Mouse (Mus musculus) erythroid progenitor cell, adult 5-6 weeks (primary cell): Measurements from ENCODE around the gene Myo5a. TPM values are rescaled to one million over a fixed set of nuclear protein-coding genes. Genes with fewer than 3 reads are reported as not detected.

Experiments
- ATAC-seq: replicated peaks from 2 replicates; pipeline ENCODE4 v1.8.0; 2016; ENCODE audit warnings: moderate number of reproducible peaks, mild to moderate bottlenecking, moderate TSS enrichment, inconsistent platforms; ENCODE audit not compliant: poor library complexity, low FRiP score, severe bottlenecking
- total RNA-seq, 2 experiments: library from RNA; stranded (forward) in 1 of 2; stranded (reverse) in 1 of 2; fragments of 150-400 nt in 1 of 2; fragments of 186-747, 209-891 nt in 1 of 2; gene quantifications; 2 replicates each; pipeline versions ENCODE4 v1.2.3 to v1.2.4; 2015 to 2017; ENCODE audit warnings: low replicate concordance in 2 of 2

Gene Myo5a
- total RNA-seq, 2 experiments from 2014 or later, result 12.2 to 15.5 TPM

GRCm38 (mm10) chr9:75187646-75188260 lies 116.9 kb downstream of the Myo5a start:
- no peak for ATAC-seq

GRCm38 (mm10) chr9:75193858-75194257 lies 123.0 kb downstream of the Myo5a start:
- ATAC-seq, result no peak

GRCm38 (mm10) chr9:75196335-75196734 lies 125.5 kb downstream of the Myo5a start:
- no peak for ATAC-seq

GRCm38 (mm10) chr9:75197297-75197696 lies 126.5 kb downstream of the Myo5a start:
- ATAC-seq, result no peak

- no peak for ATAC-seq
These were observed 130.7 kb downstream of the Myo5a start for GRCm38 (mm10) chr9:75201506-75201905.

GRCm38 (mm10) chr9:75202036-75202435 lies 131.2 kb downstream of the Myo5a start:
- ATAC-seq, result no peak

- no peak for ATAC-seq
These were observed 138.4 kb downstream of the Myo5a start for GRCm38 (mm10) chr9:75209246-75209645.

- no peak for ATAC-seq
These were observed 139.5 kb downstream of the Myo5a start for GRCm38 (mm10) chr9:75210269-75210668.

GRCm38 (mm10) chr9:75214743-75215413 lies 144.1 kb downstream of the Myo5a start:
- no peak for ATAC-seq

GRCm38 (mm10) chr9:75219942-75220341 lies 149.1 kb downstream of the Myo5a start:
- no peak for ATAC-seq

- ATAC-seq, result no peak
These were observed 150.8 kb downstream of the Myo5a start for GRCm38 (mm10) chr9:75221420-75222287.

- no peak for ATAC-seq
These were observed 161.3 kb downstream of the Myo5a start, which contains the start of gene Myo5c for GRCm38 (mm10) chr9:75231841-75232746. Myo5c (plus strand) TSS chr9:75232020.

GRCm38 (mm10) chr9:75232860-75233259 lies 162.0 kb downstream of the Myo5a start:
- no peak for ATAC-seq

- ATAC-seq, result no peak
These were observed 163.5 kb downstream of the Myo5a start for GRCm38 (mm10) chr9:75234271-75234741.

GRCm38 (mm10) chr9:75234983-75235627 lies 164.3 kb downstream of the Myo5a start:
- no peak for ATAC-seq

GRCm38 (mm10) chr9:75235696-75236095 lies 164.9 kb downstream of the Myo5a start:
- no peak for ATAC-seq

- no peak for ATAC-seq
These were observed 165.8 kb downstream of the Myo5a start for GRCm38 (mm10) chr9:75236416-75237308.

GRCm38 (mm10) chr9:75238179-75238578 lies 167.4 kb downstream of the Myo5a start:
- ATAC-seq, result no peak
